Mouse (Mus musculus) hindbrain, embryonic 13.5 days (tissue): ENCODE data around the gene Caskin2. TPM values are rescaled to one million over a fixed set of nuclear protein-coding genes. Genes with fewer than 3 reads are reported as not detected.

ENCODE experiments used
- ATAC-seq: fragments of 200-750 bp; cut with Nextera tagmentation; 2 replicates; pipeline ENCODE4 v1.8.0; 2017; ENCODE audit warnings: moderate TSS enrichment; ENCODE audit not compliant: low FRiP score
- H3K27ac ChIP-seq: fragments of 300-500 bp; sonication (generic); 2 replicates; pipeline ENCODE4 v1.5.1; 2015; ENCODE audit warnings: inconsistent platforms, mild to moderate bottlenecking, moderate library complexity
- H3K27me3 ChIP-seq: fragments of 300-500 bp; sonication (generic); 2 replicates; pipeline ENCODE4 v1.6.1; 2015; ENCODE audit warnings: mild to moderate bottlenecking, inconsistent platforms
- H3K36me3 ChIP-seq: fragments of 300-500 bp; sonication (generic); 2 replicates; pipeline ENCODE4 v1.6.1; 2015; ENCODE audit warnings: mild to moderate bottlenecking, inconsistent platforms
- H3K4me1 ChIP-seq: fragments of 300-500 bp; sonication (generic); replicated peaks from 2 replicates; pipeline ENCODE4 v1.6.1; 2015; ENCODE audit warnings: inconsistent platforms
- H3K4me2 ChIP-seq: fragments of 300-500 bp; sonication (generic); 2 replicates; pipeline ENCODE4 v1.6.1; 2015; ENCODE audit warnings: inconsistent platforms, mild to moderate bottlenecking, moderate library complexity
- H3K4me3 ChIP-seq: fragments of 300-500 bp; sonication (generic); 2 replicates; pipeline ENCODE4 v1.5.1; 2015; ENCODE audit warnings: mild to moderate bottlenecking, inconsistent platforms
- H3K9ac ChIP-seq: fragments of 300-500 bp; sonication (generic); 2 replicates; pipeline ENCODE4 v1.6.1; 2015; ENCODE audit warnings: mild to moderate bottlenecking, inconsistent platforms
- H3K9me3 ChIP-seq: fragments of 300-500 bp; sonication (generic); 2 replicates; pipeline ENCODE4 v1.6.1; 2016; ENCODE audit warnings: inconsistent platforms
- WGBS: fragments of 180-500 bp; shearing (Covaris S2); methylation state at CpG from one replicate; pipeline ENCODE4 v1.1.7; 2015; 5-methylcytosine and 5-hydroxymethylcytosine counted together
- polyA plus RNA-seq: library from polyadenylated mRNA; unstranded; fragments of >200 nt; fragmentation: Nextera tagmentation; extraction: Ambion mirVana; gene quantifications from 2 replicates; pipeline ENCODE4 v1.2.1, GENCODE M21; 2015

Gene Caskin2
- polyA plus RNA-seq, 1 experiment from 2014 or later = 11.8 TPM

GRCm38 (mm10) chr11:115827624-115828023 is 14.2 kb upstream of the Caskin2 start:
- no peak overlapping the region for H3K9ac ChIP-seq
- WGBS = 86% methylated on average over 6 of the region's 6 CpGs
- H3K27me3 ChIP-seq = peaks cover 99% of the 10 kb centered on the region
- no peak overlapping the region for H3K4me3 ChIP-seq
- H3K4me2 ChIP-seq = no peak overlapping the region
- H3K9me3 ChIP-seq = no peaks in the 10 kb centered on the region
- ATAC-seq = no peak
- no peak overlapping the region for H3K27ac ChIP-seq
- peaks cover 3% of the 10 kb centered on the region for H3K36me3 ChIP-seq
- H3K4me1 ChIP-seq = peaks cover 23% of the 10 kb centered on the region

DNA sequence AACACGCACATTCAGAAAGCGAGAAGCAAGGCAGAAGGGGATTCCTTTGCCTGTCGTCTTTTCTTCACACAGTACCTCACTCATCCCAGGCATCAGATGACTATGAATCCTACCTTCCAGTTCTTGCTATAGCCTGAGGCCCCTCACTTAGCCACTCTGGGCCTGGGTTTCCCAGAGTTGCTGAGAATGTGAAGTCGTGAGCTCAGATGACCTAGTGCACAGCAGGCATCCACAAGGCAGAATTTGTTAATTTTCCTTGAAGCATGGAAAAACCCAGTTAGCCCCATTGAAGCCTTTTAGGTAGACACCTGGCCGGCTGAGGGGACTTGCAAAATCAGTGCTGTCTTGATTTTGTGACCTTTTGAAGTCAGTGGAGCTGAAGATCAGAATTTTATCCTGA is 13.0 kb upstream of the Caskin2 start:
- peaks cover 15% of the 10 kb centered on the region for H3K36me3 ChIP-seq
- WGBS = 39% methylated on average over 5 of the region's 5 CpGs
- peaks cover 18% of the 10 kb centered on the region for H3K4me1 ChIP-seq
- no peak overlapping the region for H3K27ac ChIP-seq
- no peak overlapping the region for H3K4me3 ChIP-seq
- peaks cover 92% of the 10 kb centered on the region for H3K27me3 ChIP-seq
- ATAC-seq = no peak
- no peak overlapping the region for H3K4me2 ChIP-seq
- H3K9me3 ChIP-seq = no peaks in the 10 kb centered on the region
- no peak overlapping the region for H3K9ac ChIP-seq

DNA sequence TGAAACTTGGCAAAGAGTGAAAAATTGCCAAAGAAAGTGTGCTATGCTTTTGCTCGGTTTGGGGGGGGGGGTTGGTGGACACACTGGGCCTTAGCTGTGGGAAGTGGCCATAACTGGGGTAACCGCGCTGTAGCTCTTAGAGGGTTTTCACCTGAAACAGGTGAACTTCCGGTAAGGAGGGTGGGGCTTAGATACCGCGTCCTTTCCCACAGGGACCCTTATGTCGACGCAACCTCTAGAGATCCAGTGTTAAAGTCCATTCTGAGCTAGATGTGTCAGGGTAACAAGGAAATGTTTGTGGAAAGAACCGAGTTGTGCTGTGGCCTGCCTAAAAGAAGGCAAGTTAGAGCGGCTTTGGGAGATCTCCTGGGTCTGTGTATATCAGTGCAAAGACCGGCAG is 11.4 kb upstream of the Caskin2 start:
- Histone ChIP-seq H3K27ac (no peak overlapping the region), H3K4me3 (no peak overlapping the region), H3K4me2 (peak overlapping the region; percentile 96), H3K36me3 (peaks cover 32% of the 10 kb centered on the region), H3K4me1 (peaks cover 17% of the 10 kb centered on the region), H3K9ac (no peak overlapping the region), H3K27me3 (peaks cover 76% of the 10 kb centered on the region), H3K9me3 (no peaks in the 10 kb centered on the region)
- ATAC-seq = no peak
- 19% methylated on average over 11 of the region's 11 CpGs for WGBS

DNA sequence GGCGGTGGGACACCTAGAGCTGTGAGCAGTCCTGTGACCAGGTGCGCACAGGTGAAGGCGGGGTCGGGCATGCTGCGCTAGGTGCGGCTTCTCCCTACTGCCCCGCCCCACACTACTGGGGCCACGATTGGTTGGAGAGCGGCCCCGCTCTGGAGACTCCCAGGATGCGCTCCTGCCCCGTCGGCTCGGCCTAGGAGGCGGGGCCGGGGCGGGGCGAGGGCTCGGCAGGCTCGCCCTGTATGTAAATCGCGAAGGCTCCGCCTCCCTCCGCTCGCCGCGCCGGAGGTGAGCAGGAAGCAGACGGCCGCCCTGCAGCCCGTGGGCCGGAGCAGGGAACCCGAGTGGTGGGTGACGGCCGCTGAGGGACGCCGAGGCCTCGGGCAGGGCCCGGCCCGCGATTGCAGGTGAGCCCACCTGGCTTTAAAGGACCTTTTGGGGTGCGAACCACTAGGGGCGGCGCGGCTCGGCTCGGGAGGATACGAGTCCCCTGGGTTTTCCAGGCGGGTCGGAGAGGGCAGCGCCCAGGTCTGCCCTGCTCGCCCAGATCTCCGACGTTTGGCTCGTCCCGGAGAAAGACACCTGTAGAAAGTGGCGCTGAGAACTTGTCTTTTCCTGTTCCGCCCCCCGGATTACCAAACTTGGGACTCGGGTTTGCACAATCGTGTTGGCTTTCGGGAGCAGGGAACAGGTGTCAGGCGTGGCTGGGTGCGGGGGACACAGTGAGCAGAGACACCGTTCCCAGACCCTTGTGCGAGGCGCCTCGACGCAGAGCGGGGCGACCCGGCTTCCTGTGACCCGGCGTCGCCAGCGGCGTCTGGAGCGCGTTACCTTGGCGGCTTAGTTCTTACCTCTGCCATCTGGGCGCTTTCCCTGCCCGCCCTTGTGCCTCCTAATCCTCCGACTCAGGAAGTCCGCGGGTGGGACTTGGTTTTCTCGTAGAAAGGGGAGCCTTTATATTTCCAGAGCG is 10.6 kb upstream of the Caskin2 start, which contains the start of gene Llgl2:
Gene Llgl2, plus strand, starts transcription at position 276 of the 967 bp plus-strand sequence.
- peaks cover 37% of the 10 kb centered on the region for H3K36me3 ChIP-seq
- peak within 1 kb of the TSS; percentile 57 for H3K4me3 ChIP-seq
- H3K9me3 ChIP-seq = no peaks in the 10 kb centered on the region
- H3K4me1 ChIP-seq = peaks cover 17% of the 10 kb centered on the region
- H3K27me3 ChIP-seq = peaks cover 68% of the 10 kb centered on the region
- under 1% methylated on average over 87 of the region's 87 CpGs for WGBS
- peak within 1 kb of the TSS; percentile 96 for H3K4me2 ChIP-seq
- peak within 1 kb of the TSS; percentile 65 for H3K9ac ChIP-seq
- ATAC-seq = peak; percentile 89
- no peak within 1 kb of the TSS for H3K27ac ChIP-seq

DNA sequence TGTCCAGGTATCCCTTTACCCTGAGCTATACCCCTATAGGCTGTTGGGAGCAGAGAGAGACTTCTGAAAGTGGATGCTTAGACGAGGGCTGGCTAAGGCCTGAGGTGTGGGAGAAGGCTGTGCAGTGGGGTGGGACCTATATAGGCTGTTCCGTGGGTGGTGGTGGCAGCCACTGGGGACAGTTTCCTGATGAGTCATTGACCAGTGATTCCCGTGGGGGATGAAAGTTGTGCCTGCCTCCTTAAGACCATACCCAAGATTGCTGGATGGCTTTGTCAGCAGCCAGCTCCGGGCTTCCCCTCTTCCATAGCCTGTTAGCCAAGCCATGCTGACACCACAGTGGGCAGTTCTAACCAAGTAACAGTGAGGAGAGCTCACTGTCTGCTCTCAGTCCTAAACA is 7.6 kb upstream of the Caskin2 start:
- ATAC-seq = no peak
- Histone ChIP-seq H3K4me1 (peaks cover 22% of the 10 kb centered on the region), H3K9me3 (no peaks in the 10 kb centered on the region), H3K4me2 (no peak overlapping the region), H3K27me3 (peaks cover 38% of the 10 kb centered on the region), H3K9ac (0 out of 2 replicates have a peak overlapping the region, but pooled peaks have one; percentile 19), H3K4me3 (no peak overlapping the region), H3K27ac (no peak overlapping the region), H3K36me3 (peaks cover 54% of the 10 kb centered on the region)
- WGBS = 90% methylated on average over 4 of the region's 4 CpGs

- Histone ChIP-seq H3K9me3 (no peaks in the 10 kb centered on the region), H3K36me3 (peaks cover 54% of the 10 kb centered on the region), H3K4me2 (no peak overlapping the region), H3K27me3 (peaks cover 29% of the 10 kb centered on the region), H3K27ac (no peak overlapping the region), H3K4me3 (no peak overlapping the region), H3K9ac (no peak overlapping the region), H3K4me1 (peaks cover 31% of the 10 kb centered on the region)
- WGBS = 94% methylated on average over 16 of the region's 16 CpGs
- ATAC-seq = no peak
Measured at GRCm38 (mm10) chr11:115819915-115820623, 6.6 kb upstream of the Caskin2 start.

DNA sequence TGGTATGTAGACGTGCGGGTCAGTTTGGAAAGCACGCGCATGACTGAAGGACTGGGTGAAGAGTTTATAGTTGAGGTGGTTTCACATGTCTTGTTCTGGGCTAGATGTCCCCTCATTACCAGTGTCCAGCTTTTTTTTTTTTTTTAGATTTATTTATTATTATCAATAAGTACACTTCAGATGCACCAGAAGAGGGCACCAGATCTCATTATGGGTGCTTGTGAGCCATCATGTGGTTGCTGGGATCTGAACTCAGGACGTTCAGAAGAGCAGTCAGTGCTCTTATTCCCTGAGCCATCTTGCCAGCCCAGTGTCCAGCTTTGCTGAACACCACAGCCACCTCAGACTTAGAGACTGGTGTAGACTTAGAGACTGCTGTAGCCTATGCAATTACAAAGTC is 3.9 kb upstream of the Caskin2 start:
- Histone ChIP-seq H3K9me3 (no peaks in the 10 kb centered on the region), H3K27ac (no peak overlapping the region), H3K4me1 (peaks cover 29% of the 10 kb centered on the region), H3K4me2 (no peak overlapping the region), H3K27me3 (peaks cover 2% of the 10 kb centered on the region; the same call in 1 of the 2 replicates), H3K9ac (no peak overlapping the region), H3K36me3 (peaks cover 48% of the 10 kb centered on the region), H3K4me3 (no peak overlapping the region)
- 93% methylated on average over 5 of the region's 5 CpGs for WGBS
- no peak for ATAC-seq

- WGBS = under 1% methylated on average over 67 of the region's 84 CpGs
- Histone ChIP-seq H3K4me3 (peak within 1 kb of the TSS; percentile 91), H3K27ac (peak within 1 kb of the TSS; percentile 66), H3K9me3 (no peaks in the 10 kb centered on the region), H3K36me3 (peaks cover 31% of the 10 kb centered on the region), H3K4me1 (peaks cover 54% of the 10 kb centered on the region), H3K27me3 (no peaks in the 10 kb centered on the region), H3K4me2 (peak within 1 kb of the TSS; percentile 92), H3K9ac (peak within 1 kb of the TSS; percentile 93)
- peak; percentile 53 for ATAC-seq
Measured at GRCm38 (mm10) chr11:115814605-115815450, 1.4 kb upstream of the Caskin2 start, which contains the start of gene Tsen54. Gene Tsen54 (plus strand): TSS chr11:115814724.

DNA sequence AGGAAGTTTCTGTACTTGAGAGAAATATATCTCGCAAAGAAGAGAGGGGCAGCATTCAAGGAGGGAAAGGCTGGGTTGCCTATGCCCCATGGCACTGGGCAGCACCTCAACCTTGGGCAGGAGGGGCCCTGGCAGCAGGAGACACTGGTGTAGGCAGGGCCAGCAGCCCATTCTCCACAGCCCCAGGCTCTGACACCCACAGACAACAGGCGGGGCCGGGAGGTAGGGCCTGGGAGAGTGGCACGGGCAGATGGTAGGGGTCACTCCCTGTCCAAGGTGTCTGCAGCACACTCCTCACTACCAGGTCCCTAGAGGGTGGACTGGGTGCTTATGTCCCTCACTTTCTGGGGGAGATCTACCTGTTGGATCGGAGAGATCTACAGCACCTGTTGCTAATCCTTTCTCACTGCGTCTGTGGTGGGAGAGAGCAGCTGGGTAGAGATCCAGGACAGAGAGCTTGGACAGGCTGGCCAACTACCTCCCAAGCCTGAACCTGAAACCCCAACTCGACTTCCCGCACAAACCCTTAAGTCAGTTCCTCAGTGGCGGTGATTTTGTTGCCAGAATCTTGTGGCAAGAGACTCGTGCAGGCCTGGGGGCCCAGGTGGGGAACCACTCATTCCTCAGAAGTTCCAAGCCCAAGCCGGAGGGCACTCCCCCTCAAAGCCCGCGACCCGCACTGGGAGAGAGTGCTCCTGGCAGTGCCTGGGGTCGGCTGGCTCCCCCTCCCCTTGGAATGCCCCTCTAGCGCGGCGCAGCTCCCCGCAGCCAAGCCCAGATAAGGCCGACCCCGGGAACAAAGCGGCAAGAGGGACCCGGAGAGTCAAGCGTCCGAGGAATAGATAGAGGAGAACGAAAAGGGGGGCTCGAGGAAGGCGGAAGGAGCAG is 662 bp downstream of the Caskin2 start:
- peak; percentile 33 for ATAC-seq
- Histone ChIP-seq H3K36me3 (peaks cover 18% of the 10 kb centered on the region), H3K4me1 (peaks cover 75% of the 10 kb centered on the region), H3K9ac (peak overlapping the region; percentile 93), H3K27me3 (no peaks in the 10 kb centered on the region), H3K4me3 (peak overlapping the region; percentile 91), H3K9me3 (no peaks in the 10 kb centered on the region), H3K4me2 (peak overlapping the region; percentile 92), H3K27ac (peak overlapping the region; percentile 77)
- WGBS = 3% methylated on average over 28 of the region's 28 CpGs

DNA sequence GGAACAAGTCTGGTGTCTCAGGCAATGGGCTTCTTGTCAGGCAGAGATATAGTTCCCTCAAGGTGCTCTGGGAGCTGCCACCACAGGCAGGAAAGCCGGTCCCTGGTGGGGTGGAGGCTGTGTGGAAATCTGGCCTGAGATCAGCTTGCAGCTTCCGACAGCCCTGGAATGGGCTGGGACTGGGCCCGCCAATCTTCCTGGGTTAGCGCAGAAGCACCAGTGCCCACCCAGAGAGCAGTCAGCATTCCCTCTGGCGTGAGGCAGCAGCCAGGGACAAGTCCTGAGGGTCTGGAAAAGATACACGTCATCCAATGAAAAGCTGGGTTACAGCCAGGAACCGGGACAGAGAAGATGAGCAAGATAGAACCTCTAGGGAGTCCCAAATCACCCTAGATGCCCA is 1.3 kb downstream of the Caskin2 start:
- H3K4me2 ChIP-seq = peak overlapping the region; percentile 92
- H3K36me3 ChIP-seq = peaks cover 14% of the 10 kb centered on the region
- no peak for ATAC-seq
- peak overlapping the region; percentile 93 for H3K9ac ChIP-seq
- peaks cover 81% of the 10 kb centered on the region for H3K4me1 ChIP-seq
- H3K27ac ChIP-seq = peak overlapping the region; percentile 77; the same call in 1 of the 2 replicates
- H3K9me3 ChIP-seq = no peaks in the 10 kb centered on the region
- H3K4me3 ChIP-seq = peak overlapping the region; percentile 91
- 35% methylated on average over 7 of the region's 7 CpGs for WGBS
- no peaks in the 10 kb centered on the region for H3K27me3 ChIP-seq
